ENCODE assay signal across 29 mouse cellular contexts in genomic region chr9:97495056-97495455, GRCm38 (mm10).
DNase-seq lines count a peak whose midpoint lies in the region; ATAC-seq and TF ChIP-seq lines count a peak whose summit lies in the region.
"Had no signal": no experiment of that assay in that cellular context is flagged by ENCODE, and none has a peak within 500 bp of the region (broad histone marks: within the 10 kb centered on the region; RNA-seq: fewer than 3 reads in every experiment).

No protein-coding gene starts in this region.

- no peak for TF ChIP-seq CTCF in lung, embryonic 14.5 days (IDR thresholded peaks at IDR 0.05; ENCODE audit: low read depth)
- no peak for TF ChIP-seq CTCF in lung, postnatal 0 days (IDR thresholded peaks at IDR 0.05)

- no peak for TF ChIP-seq EP300 in lung, postnatal 0 days (IDR thresholded peaks at IDR 0.05)

- DNase-seq in cerebellum, postnatal 14 days: peak; percentile 11 to 41
- DNase-seq in cerebellum, adult 9-11 months: no peak
- no peak for DNase-seq in frontal cortex, postnatal 36 days (ENCODE audit: low spot score in 2 of 2)
- peak; percentile 35 for DNase-seq in lung, embryonic 14.5 days
- DNase-seq in lung, postnatal 0 days (ENCODE audit: low spot score): no peak
- peak; percentile 38 for DNase-seq in brain, adult 2 months (ENCODE audit: low read depth, low spot score)
- no peak for DNase-seq in heart, adult 9 months (ENCODE audit: low spot score in 2 of 2)
- DNase-seq: adrenal gland, postnatal 10 days; adrenal gland, postnatal 36 days; B cell, adult 2 months; cerebellum, adult 18-20 months; cerebellum, adult 9-10 months; gastrocnemius, postnatal 10 days; gastrocnemius, postnatal 36 days; heart, adult 2 months; kidney, adult 18-20 months had no signal

- H3K27ac ChIP-seq in lung, embryonic 14.5 days (ENCODE audit: low read depth): no peak overlapping the region
- no peak overlapping the region for H3K27ac ChIP-seq in lung, postnatal 0 days (ENCODE audit: low read length)
- H3K27ac ChIP-seq: embryonic facial prominence, embryonic 12.5 days; forebrain, embryonic 13.5 days; heart, adult 2 months; hindbrain, embryonic 12.5 days; hindbrain, embryonic 15.5 days had no signal

- no peaks in the 10 kb centered on the region for H3K36me3 ChIP-seq in lung, embryonic 14.5 days (ENCODE audit: insufficient read depth)
- H3K36me3 ChIP-seq in lung, postnatal 0 days (ENCODE audit: insufficient read depth, low read length): no peaks in the 10 kb centered on the region
- H3K36me3 ChIP-seq: embryonic facial prominence, embryonic 12.5 days; G1E; hindbrain, embryonic 12.5 days; hindbrain, embryonic 15.5 days had no signal

- 82% methylated on average over 6 of the region's 6 CpGs for WGBS in lung, embryonic 14.5 days
- WGBS in lung, postnatal 0 days: 88% methylated on average over 6 of the region's 6 CpGs

- ATAC-seq in frontal cortex, adult (ENCODE audit: low TSS enrichment): 0 out of 2 replicates have a peak, but pooled peaks have one; percentile 31
- ATAC-seq in lung, embryonic 14.5 days (ENCODE audit: insufficient read depth): no peak
- no peak for ATAC-seq in lung, postnatal 0 days
- ATAC-seq: forebrain, embryonic 13.5 days; forebrain, embryonic 16.5 days; inflammation-experienced regulatory T-cells, adult 6 months; intestine, embryonic 16.5 days; Patski had no signal

- H3K4me1 ChIP-seq in lung, embryonic 14.5 days (ENCODE audit: insufficient read depth): no peaks in the 10 kb centered on the region; the same call in 1 of the 2 replicates
- H3K4me1 ChIP-seq in lung, postnatal 0 days (ENCODE audit: insufficient read depth, low read depth, low read length): no peaks in the 10 kb centered on the region
- H3K4me1 ChIP-seq: embryonic facial prominence, embryonic 12.5 days; forebrain, embryonic 13.5 days; hindbrain, embryonic 12.5 days had no signal

- no peak overlapping the region for H3K4me3 ChIP-seq in lung, embryonic 14.5 days (ENCODE audit: low read depth, low read length)
- H3K4me3 ChIP-seq in lung, postnatal 0 days (ENCODE audit: low read depth, low read length): no peak overlapping the region
- H3K4me3 ChIP-seq: embryonic facial prominence, embryonic 12.5 days; erythroblast, embryonic 14.5 days; forebrain, embryonic 13.5 days; heart, adult 2 months; hindbrain, embryonic 12.5 days; hindbrain, embryonic 15.5 days had no signal

- no peak overlapping the region for H3K9ac ChIP-seq in lung, embryonic 14.5 days
- H3K9ac ChIP-seq in lung, postnatal 0 days (replicated peaks; ENCODE audit: low read depth): no peak overlapping the region
- H3K9ac ChIP-seq: embryonic facial prominence, embryonic 12.5 days; forebrain, embryonic 13.5 days; hindbrain, embryonic 12.5 days; hindbrain, embryonic 15.5 days had no signal

- no peaks in the 10 kb centered on the region for H3K27me3 ChIP-seq in lung, embryonic 14.5 days (ENCODE audit: insufficient read depth, low read length)
- no peaks in the 10 kb centered on the region for H3K27me3 ChIP-seq in lung, postnatal 0 days (replicated peaks; ENCODE audit: insufficient read depth, low read length)
- H3K27me3 ChIP-seq: CH12.LX; embryonic facial prominence, embryonic 12.5 days; forebrain, embryonic 13.5 days; hindbrain, embryonic 12.5 days; hindbrain, embryonic 15.5 days; Patski had no signal

- H3K9me3 ChIP-seq in lung, embryonic 14.5 days (ENCODE audit: low read depth, low read length): no peaks in the 10 kb centered on the region
- no peaks in the 10 kb centered on the region for H3K9me3 ChIP-seq in lung, postnatal 0 days (ENCODE audit: low read length)
- H3K9me3 ChIP-seq: embryonic facial prominence, embryonic 12.5 days; forebrain, embryonic 13.5 days; hindbrain, embryonic 12.5 days; hindbrain, embryonic 15.5 days had no signal

- no peak overlapping the region for H3K4me2 ChIP-seq in lung, embryonic 14.5 days
- no peak overlapping the region for H3K4me2 ChIP-seq in lung, postnatal 0 days (replicated peaks; ENCODE audit: low read depth, low read length)
- H3K4me2 ChIP-seq: embryonic facial prominence, embryonic 12.5 days; forebrain, embryonic 13.5 days; heart, embryonic 11.5 days; hindbrain, embryonic 12.5 days; hindbrain, embryonic 15.5 days had no signal

Comparison
In these comparisons a context has a peak if more than half of its experiments do, and no peak if none do; other contexts are left out.
1. DNase-seq: peak in cerebellum, postnatal 14 days (2 of 2), lung, embryonic 14.5 days (single experiment) and brain, adult 2 months (single experiment); none in cerebellum, adult 9-11 months (single experiment), frontal cortex, postnatal 36 days (0 of 2), lung, postnatal 0 days (single experiment) and heart, adult 9 months (0 of 2).